Mouse (Mus musculus) lung, postnatal 0 days (tissue): ENCODE results near the gene Ctsh.

Experiments used
- CTCF ChIP-seq: IDR thresholded peaks from 2 replicates; pipeline ENCODE4 v1.5.1; 2016; ENCODE audit warnings: antibody characterized with exemption, mild to moderate bottlenecking
- EP300 ChIP-seq: IDR thresholded peaks from 2 replicates; pipeline ENCODE4 v1.6.1; 2016; ENCODE audit warnings: antibody characterized with exemption, mild to moderate bottlenecking, control low read depth

GRCm38 (mm10) chr9:90016204-90016603 is 37.7 kb upstream of the Ctsh start:
- no peak for TF ChIP-seq CTCF
- no peak for TF ChIP-seq EP300
